Mouse (Mus musculus) limb, embryonic 14.5 days (tissue): ENCODE data around the gene Sos1. TPM values are rescaled to one million over a fixed set of nuclear protein-coding genes. Genes with fewer than 3 reads are reported as not detected.

Source experiments
- ATAC-seq: fragments of 200-750 bp; cut with Nextera tagmentation; 2 replicates; pipeline ENCODE4 v1.8.0; 2017; ENCODE audit warnings: low read depth, moderate number of reproducible peaks, moderate TSS enrichment; ENCODE audit not compliant: low FRiP score
- DNase-seq: peaks from one replicate; pipeline ENCODE4 v3.0.0-alpha.2; 2015; ENCODE audit warnings: low spot score
- H3K27ac ChIP-seq: fragments of 300-500 bp; sonication (generic); replicated peaks from 2 replicates; pipeline ENCODE4 v1.5.1; 2014; ENCODE audit warnings: low read depth, mild to moderate bottlenecking, low read length, moderate library complexity, mixed read lengths
- H3K27me3 ChIP-seq: fragments of 300-500 bp; sonication (generic); 2 replicates; pipeline ENCODE4 v1.6.1; 2014; ENCODE audit warnings: low read length, mixed read lengths; ENCODE audit not compliant: control insufficient read depth, insufficient read depth
- H3K36me3 ChIP-seq: fragments of 300-500 bp; sonication (generic); 2 replicates; pipeline ENCODE4 v1.6.1; 2014; ENCODE audit warnings: mild to moderate bottlenecking, low read length, moderate library complexity, mixed read lengths; ENCODE audit not compliant: control insufficient read depth, insufficient read depth
- H3K4me1 ChIP-seq: fragments of 300-500 bp; sonication (generic); 2 replicates; pipeline ENCODE4 v1.6.1; 2014; ENCODE audit warnings: antibody characterized with exemption, low read length, mixed read lengths; ENCODE audit not compliant: control insufficient read depth, insufficient read depth
- H3K4me2 ChIP-seq: fragments of 300-500 bp; sonication (generic); replicated peaks from 2 replicates; pipeline ENCODE4 v1.6.1; 2014; ENCODE audit warnings: low read depth, mild to moderate bottlenecking, low read length, moderate library complexity; ENCODE audit not compliant: severe bottlenecking
- H3K4me3 ChIP-seq: fragments of 300-500 bp; sonication (generic); replicated peaks from 2 replicates; pipeline ENCODE4 v1.5.1; 2014; ENCODE audit warnings: low read length
- H3K9ac ChIP-seq: fragments of 300-500 bp; sonication (generic); 2 replicates; pipeline ENCODE4 v1.6.1; 2014; ENCODE audit warnings: mild to moderate bottlenecking, low read depth, low read length, moderate library complexity; ENCODE audit not compliant: severe bottlenecking
- H3K9me3 ChIP-seq: fragments of 300-500 bp; sonication (generic); 2 replicates; pipeline ENCODE4 v1.6.1; 2016; ENCODE audit warnings: low read length; ENCODE audit not compliant: control insufficient read depth
- POLR2A ChIP-seq: fragments of 200-500 bp; IDR thresholded peaks from 2 replicates; pipeline ENCODE4 v1.8.0; 2012; ENCODE audit warnings: inconsistent platforms, mild to moderate bottlenecking, moderate library complexity, borderline replicate concordance; ENCODE audit not compliant: insufficient read depth, insufficient read length; ENCODE audit errors: extremely low read depth
- WGBS: fragments of 180-500 bp; shearing (Covaris S2); extraction: QIAGEN DNeasy Blood & Tissue Kit; methylation state at CpG from one replicate; pipeline ENCODE4 v1.1.7; 2014; 5-methylcytosine and 5-hydroxymethylcytosine counted together
- polyA plus RNA-seq, 2 experiments: library from polyadenylated mRNA; depleted of rRNA in 1 of 2; stranded (reverse) in 1 of 2; unstranded in 1 of 2; fragments of >200 nt; fragmentation: Nextera tagmentation in 1 of 2; extraction: Ambion mirVana in 1 of 2; gene quantifications; 2 replicates each; pipeline versions ENCODE4 v1.2.1 to v1.2.3; 2012 to 2014

Gene Sos1
- polyA plus RNA-seq, 2 experiments = 10.3 to 10.5 TPM

DNA sequence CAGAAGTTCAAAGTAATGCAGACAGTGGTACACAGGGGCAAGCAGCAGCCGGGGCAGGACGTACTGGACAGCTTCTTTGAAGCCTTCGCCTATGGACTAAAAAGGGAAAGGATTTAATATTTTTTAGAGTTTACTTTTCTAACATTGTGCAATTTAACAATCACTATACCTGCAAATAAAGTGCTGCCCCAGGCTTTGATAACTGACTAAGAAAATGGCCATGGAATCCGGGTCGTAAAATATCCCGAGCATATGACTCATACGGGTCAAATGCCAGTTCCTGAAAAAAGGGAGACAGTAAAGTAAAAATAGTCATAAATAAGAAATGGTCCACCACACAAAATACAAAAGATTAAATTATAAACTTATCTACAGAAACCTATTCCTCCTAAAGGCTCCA, 34.8 kb downstream of the Sos1 start:
- TF ChIP-seq POLR2A = no peak
- no peak overlapping the region for H3K27ac ChIP-seq
- peaks cover 65% of the 10 kb centered on the region for H3K36me3 ChIP-seq
- no peak overlapping the region for H3K4me3 ChIP-seq
- no peaks in the 10 kb centered on the region for H3K4me1 ChIP-seq
- WGBS = 74% methylated on average over 7 of the region's 7 CpGs
- H3K9ac ChIP-seq = no peak overlapping the region
- no peaks in the 10 kb centered on the region for H3K9me3 ChIP-seq
- H3K27me3 ChIP-seq = no peaks in the 10 kb centered on the region
- ATAC-seq (no peak), DNase-seq (no peak)
- no peak overlapping the region for H3K4me2 ChIP-seq

DNA sequence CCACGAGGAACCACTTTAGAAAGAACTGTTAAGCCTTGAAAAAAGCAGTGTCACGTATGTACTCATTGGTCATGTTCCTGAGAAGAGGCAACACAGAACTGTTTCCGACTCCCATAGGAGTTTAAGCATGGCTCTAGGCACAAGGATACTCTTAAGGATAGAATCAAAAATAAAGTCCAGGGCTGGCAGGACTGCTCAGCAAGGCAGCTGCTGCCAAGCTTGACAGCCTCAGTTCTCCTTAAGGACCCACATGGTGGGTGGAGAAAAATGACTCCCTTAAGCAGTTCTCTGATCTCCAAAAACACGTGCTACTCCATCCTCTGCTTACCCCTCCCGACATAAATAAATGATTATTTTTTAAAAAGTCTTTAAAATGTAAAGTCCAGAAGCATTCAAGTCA, 44.6 kb downstream of the Sos1 start:
- Histone ChIP-seq H3K27ac (no peak overlapping the region), H3K4me1 (no peaks in the 10 kb centered on the region), H3K9me3 (no peaks in the 10 kb centered on the region), H3K4me3 (no peak overlapping the region), H3K4me2 (no peak overlapping the region), H3K27me3 (no peaks in the 10 kb centered on the region), H3K36me3 (peaks cover 42% of the 10 kb centered on the region), H3K9ac (no peak overlapping the region)
- TF ChIP-seq POLR2A = no peak
- ATAC-seq (no peak), DNase-seq (no peak)
- WGBS = 87% methylated on average over 5 of the region's 5 CpGs

DNA sequence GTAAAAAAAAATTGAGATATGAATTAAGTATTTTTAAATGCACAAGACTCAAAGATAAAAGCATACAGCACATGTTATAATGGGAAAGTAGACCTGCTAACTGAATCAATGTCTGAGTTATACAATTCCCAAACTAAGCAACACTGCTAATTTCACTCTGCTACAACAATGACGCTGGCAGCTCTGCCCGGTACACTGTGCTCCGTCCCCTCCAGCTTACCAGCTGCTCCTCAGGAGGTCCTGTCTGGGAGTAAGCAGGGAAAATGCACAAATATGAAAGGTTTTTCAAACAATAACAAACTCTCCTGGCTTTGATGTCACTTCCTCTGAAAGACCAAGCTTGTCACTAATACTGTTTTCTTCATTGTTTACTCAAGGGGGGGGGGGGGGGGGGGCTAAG, 45.8 kb downstream of the Sos1 start:
- Histone ChIP-seq H3K27me3 (no peaks in the 10 kb centered on the region), H3K27ac (no peak overlapping the region), H3K4me1 (no peaks in the 10 kb centered on the region), H3K9me3 (no peaks in the 10 kb centered on the region), H3K4me2 (no peak overlapping the region), H3K9ac (no peak overlapping the region), H3K36me3 (peaks cover 41% of the 10 kb centered on the region), H3K4me3 (no peak overlapping the region)
- no peak for TF ChIP-seq POLR2A
- WGBS = 78% methylated on average over 3 of the region's 3 CpGs
- no peak for DNase-seq
- ATAC-seq = no peak

DNA sequence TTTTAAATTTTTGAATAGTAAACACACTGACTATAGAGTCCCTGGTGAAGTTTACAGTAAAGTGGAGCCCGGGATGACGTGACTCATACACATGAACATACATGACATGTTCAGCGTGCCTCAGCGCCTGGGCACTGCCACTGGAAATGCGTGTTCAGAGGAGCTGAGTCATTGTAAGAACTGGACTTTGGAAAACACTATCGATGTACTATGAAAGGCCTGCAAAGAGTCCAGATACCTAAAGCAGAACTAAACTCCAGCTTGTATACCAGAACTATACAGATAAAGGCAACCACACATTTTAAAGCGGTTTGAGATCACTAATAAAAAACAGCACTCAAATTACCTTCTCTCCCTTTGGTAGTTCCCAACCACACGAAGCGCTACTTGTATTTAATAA, 48.3 kb downstream of the Sos1 start:
- ATAC-seq (no peak), DNase-seq (no peak)
- 89% methylated on average over 9 of the region's 9 CpGs for whole genome bisulfite sequencing
- H3K4me1 ChIP-seq = 0 out of 2 replicates have a peak, but pooled peaks cover 3% of the 10 kb centered on the region
- TF ChIP-seq POLR2A = no peak
- no peak overlapping the region for H3K4me2 ChIP-seq
- H3K9me3 ChIP-seq = no peaks in the 10 kb centered on the region
- H3K27ac ChIP-seq = no peak overlapping the region
- H3K27me3 ChIP-seq = no peaks in the 10 kb centered on the region
- H3K4me3 ChIP-seq = no peak overlapping the region
- no peak overlapping the region for H3K9ac ChIP-seq
- peaks cover 26% of the 10 kb centered on the region for H3K36me3 ChIP-seq

DNA sequence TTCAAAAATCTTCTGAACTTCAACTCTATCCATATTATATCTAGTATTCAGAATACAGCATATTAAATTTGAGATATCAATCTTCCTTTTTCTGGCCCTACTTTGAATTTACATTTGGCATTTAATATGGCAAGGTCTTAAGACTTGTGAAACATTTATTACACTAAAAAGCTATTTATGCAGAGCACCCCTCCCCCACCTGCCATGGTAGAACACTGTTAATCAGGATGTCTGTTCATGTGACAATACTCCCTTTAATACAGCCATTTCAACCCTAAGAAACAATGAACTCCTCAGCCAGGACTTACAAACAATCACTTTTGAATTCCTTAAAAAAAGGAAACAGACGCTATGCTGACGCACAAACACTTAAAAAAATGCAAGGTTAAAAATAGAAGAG, 52.3 kb downstream of the Sos1 start:
- Histone ChIP-seq H3K27ac (no peak overlapping the region), H3K4me3 (no peak overlapping the region), H3K4me1 (0 out of 2 replicates have a peak, but pooled peaks cover 3% of the 10 kb centered on the region), H3K36me3 (peaks cover 6% of the 10 kb centered on the region), H3K9me3 (no peaks in the 10 kb centered on the region), H3K9ac (no peak overlapping the region), H3K27me3 (no peaks in the 10 kb centered on the region), H3K4me2 (no peak overlapping the region)
- 75% methylated on average over 2 of the region's 2 CpGs for WGBS
- no peak for ATAC-seq
- no peak for TF ChIP-seq POLR2A
- no peak for DNase-seq

DNA sequence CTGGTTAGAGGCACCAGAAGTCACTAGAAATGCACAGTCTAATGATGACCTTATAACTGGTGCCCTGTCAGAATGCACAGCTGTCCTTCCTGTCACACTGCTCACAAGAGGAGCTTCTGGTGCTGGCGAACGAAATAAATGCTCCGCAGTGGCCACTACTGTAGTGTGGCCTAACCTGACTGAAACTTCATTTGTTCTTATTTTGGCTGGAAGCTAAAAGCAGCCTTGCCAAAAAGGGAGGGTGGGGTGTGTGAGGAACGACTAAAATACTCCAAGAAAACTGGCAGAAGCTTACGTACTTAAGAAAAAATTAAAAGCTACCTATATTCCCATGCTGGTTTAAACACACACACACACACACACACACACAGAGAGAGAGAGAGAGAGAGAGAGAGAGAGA, 53.4 kb downstream of the Sos1 start:
- Histone ChIP-seq H3K27me3 (no peaks in the 10 kb centered on the region), H3K9ac (no peak overlapping the region), H3K36me3 (peaks cover 15% of the 10 kb centered on the region), H3K4me1 (0 out of 2 replicates have a peak, but pooled peaks cover 3% of the 10 kb centered on the region), H3K4me2 (no peak overlapping the region), H3K4me3 (no peak overlapping the region), H3K27ac (no peak overlapping the region), H3K9me3 (no peaks in the 10 kb centered on the region)
- 0 out of 2 replicates have a peak, but pooled peaks have one; percentile 47 for ATAC-seq
- TF ChIP-seq POLR2A = no peak
- peak; percentile 8 for DNase-seq
- WGBS = 73% methylated on average over 5 of the region's 5 CpGs
